Mouse (Mus musculus) forebrain, embryonic 13.5 days (tissue): ENCODE data around the gene Dbp. TPM values are rescaled to one million over a fixed set of nuclear protein-coding genes. Genes with fewer than 3 reads are reported as not detected.

Experiments used
- ATAC-seq: fragments of 200-750 bp; cut with Nextera tagmentation; 2 replicates; pipeline ENCODE4 v1.8.0; 2017
- H3K27ac ChIP-seq: fragments of 300-500 bp; sonication (generic); 2 replicates; pipeline ENCODE4 v1.5.1; 2015; ENCODE audit warnings: inconsistent platforms, mild to moderate bottlenecking, moderate library complexity
- H3K27me3 ChIP-seq: fragments of 300-500 bp; sonication (generic); 2 replicates; pipeline ENCODE4 v1.6.1; 2015; ENCODE audit warnings: mild to moderate bottlenecking, inconsistent platforms
- H3K36me3 ChIP-seq: fragments of 300-500 bp; sonication (generic); 2 replicates; pipeline ENCODE4 v1.6.1; 2015; ENCODE audit warnings: mild to moderate bottlenecking, inconsistent platforms; ENCODE audit not compliant: poor library complexity, severe bottlenecking
- H3K4me1 ChIP-seq: fragments of 300-500 bp; sonication (generic); 2 replicates; pipeline ENCODE4 v1.6.1; 2015; ENCODE audit warnings: inconsistent platforms
- H3K4me2 ChIP-seq: fragments of 300-500 bp; sonication (generic); 2 replicates; pipeline ENCODE4 v1.6.1; 2015; ENCODE audit warnings: inconsistent platforms, mild to moderate bottlenecking, moderate library complexity
- H3K4me3 ChIP-seq: fragments of 300-500 bp; sonication (generic); 2 replicates; pipeline ENCODE4 v1.5.1; 2015; ENCODE audit warnings: mild to moderate bottlenecking, inconsistent platforms
- H3K9ac ChIP-seq: fragments of 300-500 bp; sonication (generic); 2 replicates; pipeline ENCODE4 v1.6.1; 2015; ENCODE audit warnings: mild to moderate bottlenecking, inconsistent platforms
- H3K9me3 ChIP-seq: fragments of 300-500 bp; sonication (generic); replicated peaks from 2 replicates; pipeline ENCODE4 v1.6.1; 2016; ENCODE audit warnings: inconsistent platforms
- WGBS: fragments of 180-500 bp; shearing (Covaris S2); methylation state at CpG from one replicate; pipeline ENCODE4 v1.1.7; 2015; 5-methylcytosine and 5-hydroxymethylcytosine counted together
- polyA plus RNA-seq: library from polyadenylated mRNA; unstranded; fragments of >200 nt; fragmentation: Nextera tagmentation; extraction: Ambion mirVana; gene quantifications from 2 replicates; pipeline ENCODE4 v1.2.1, GENCODE M21; 2015

Gene Dbp
- polyA plus RNA-seq, 1 experiment from 2014 or later = 2.5 TPM

GRCm38 (mm10) chr7:45707375-45707967 is 2.6 kb downstream of the Dbp start:
- peak overlapping the region; percentile 57 for H3K4me3 ChIP-seq
- peak overlapping the region; percentile 57 for H3K9ac ChIP-seq
- no peaks in the 10 kb centered on the region for H3K27me3 ChIP-seq
- no peaks in the 10 kb centered on the region for H3K9me3 ChIP-seq
- peak overlapping the region; percentile 99 for H3K4me2 ChIP-seq
- under 1% methylated on average over 27 of the region's 27 CpGs for WGBS
- peaks cover 29% of the 10 kb centered on the region for H3K36me3 ChIP-seq
- no peak for ATAC-seq
- H3K27ac ChIP-seq = peak overlapping the region; percentile 75
- peaks cover 72% of the 10 kb centered on the region for H3K4me1 ChIP-seq

GRCm38 (mm10) chr7:45708221-45708761 is 3.4 kb downstream of the Dbp start:
- 59% methylated on average over 13 of the region's 13 CpGs for WGBS
- Histone ChIP-seq H3K36me3 (peaks cover 37% of the 10 kb centered on the region), H3K9ac (peak overlapping the region; percentile 6), H3K9me3 (no peaks in the 10 kb centered on the region), H3K4me2 (peak overlapping the region; percentile 99), H3K27ac (peak overlapping the region; percentile 59), H3K4me3 (no peak overlapping the region), H3K27me3 (no peaks in the 10 kb centered on the region), H3K4me1 (peaks cover 68% of the 10 kb centered on the region)
- ATAC-seq = no peak

GRCm38 (mm10) chr7:45709036-45709435 is 4.1 kb downstream of the Dbp start:
- ATAC-seq = 0 out of 2 replicates have a peak, but pooled peaks have one; percentile 3

GRCm38 (mm10) chr7:45709677-45710355 is 4.9 kb downstream of the Dbp start:
- peak overlapping the region; percentile 65 for H3K27ac ChIP-seq
- H3K36me3 ChIP-seq = peaks cover 40% of the 10 kb centered on the region
- no peaks in the 10 kb centered on the region for H3K9me3 ChIP-seq
- H3K27me3 ChIP-seq = no peaks in the 10 kb centered on the region
- ATAC-seq = no peak
- H3K4me2 ChIP-seq = peak overlapping the region; percentile 99; the same call in 1 of the 2 replicates
- peak overlapping the region; percentile 26; the same call in 1 of the 2 replicates for H3K9ac ChIP-seq
- no peak overlapping the region for H3K4me3 ChIP-seq
- H3K4me1 ChIP-seq = peaks cover 66% of the 10 kb centered on the region
- 77% methylated on average over 14 of the region's 14 CpGs for WGBS

More at GRCm38 (mm10) chr7:45709036-45709435, 4.1 kb downstream of the Dbp start:
- WGBS = 49% methylated on average over 6 of the region's 6 CpGs
- Histone ChIP-seq H3K36me3 (peaks cover 40% of the 10 kb centered on the region), H3K4me2 (peak overlapping the region; percentile 99; the same call in 1 of the 2 replicates), H3K27ac (peak overlapping the region; percentile 65), H3K4me1 (peaks cover 62% of the 10 kb centered on the region), H3K9me3 (no peaks in the 10 kb centered on the region), H3K27me3 (no peaks in the 10 kb centered on the region), H3K4me3 (no peak overlapping the region), H3K9ac (no peak overlapping the region)

- H3K27ac ChIP-seq = peak overlapping the region; percentile 65; the same call in 1 of the 2 replicates
- 94% methylated on average over 20 of the region's 20 CpGs for WGBS
- no peaks in the 10 kb centered on the region for H3K27me3 ChIP-seq
- no peak overlapping the region for H3K4me3 ChIP-seq
- no peak overlapping the region for H3K9ac ChIP-seq
- H3K4me2 ChIP-seq = no peak overlapping the region
- no peaks in the 10 kb centered on the region for H3K9me3 ChIP-seq
- peaks cover 63% of the 10 kb centered on the region for H3K4me1 ChIP-seq
- no peak for ATAC-seq
- H3K36me3 ChIP-seq = peaks cover 40% of the 10 kb centered on the region
These were observed 5.7 kb downstream of the Dbp start for GRCm38 (mm10) chr7:45710477-45711191.

GRCm38 (mm10) chr7:45711316-45712021 is 6.6 kb downstream of the Dbp start:
- H3K36me3 ChIP-seq = peaks cover 40% of the 10 kb centered on the region
- H3K27me3 ChIP-seq = no peaks in the 10 kb centered on the region
- no peak overlapping the region for H3K9ac ChIP-seq
- WGBS = 93% methylated on average over 24 of the region's 24 CpGs
- no peak overlapping the region for H3K27ac ChIP-seq
- no peak overlapping the region for H3K4me3 ChIP-seq
- H3K9me3 ChIP-seq = no peaks in the 10 kb centered on the region
- no peak overlapping the region for H3K4me2 ChIP-seq
- no peak for ATAC-seq
- H3K4me1 ChIP-seq = peaks cover 63% of the 10 kb centered on the region

DNA sequence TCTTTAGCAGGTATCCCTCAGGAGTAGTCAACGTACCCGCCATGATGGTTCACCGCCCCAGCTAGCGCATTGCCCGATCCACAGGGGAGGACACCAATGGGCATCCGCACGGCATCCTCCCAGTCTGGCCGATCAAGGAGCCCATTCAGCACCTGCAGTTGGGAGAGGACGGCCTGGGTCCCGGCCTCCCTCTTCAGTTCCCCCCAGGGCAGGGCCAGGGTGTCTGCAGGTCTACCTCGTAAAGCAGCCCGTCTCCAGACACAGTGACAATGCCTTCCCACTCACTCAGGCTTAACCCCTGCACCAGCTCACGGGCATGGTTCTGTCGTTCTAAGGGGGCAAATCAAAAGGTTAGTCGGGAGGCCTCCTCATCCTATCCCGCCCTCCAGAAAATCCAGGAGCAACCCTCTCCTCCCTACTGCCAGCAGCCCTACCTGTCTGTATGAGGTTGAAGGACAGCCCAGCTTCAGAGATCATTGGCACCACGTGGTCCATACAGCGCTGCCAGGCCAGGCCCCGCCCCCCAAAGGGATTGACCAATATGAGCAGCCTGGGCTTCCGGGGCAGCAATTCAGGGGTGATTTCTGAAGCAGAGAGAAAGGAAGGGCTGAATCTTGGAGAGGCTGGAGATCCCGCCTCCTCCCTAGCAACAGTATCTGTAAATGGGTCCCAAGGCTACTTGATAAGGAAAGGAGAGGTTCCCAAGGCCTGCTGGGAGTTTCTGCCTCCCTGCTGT is 7.3 kb downstream of the Dbp start:
- no peak for ATAC-seq
- Histone ChIP-seq H3K27ac (no peak overlapping the region), H3K36me3 (peaks cover 40% of the 10 kb centered on the region), H3K4me1 (peaks cover 63% of the 10 kb centered on the region), H3K9ac (no peak overlapping the region), H3K9me3 (no peaks in the 10 kb centered on the region), H3K27me3 (no peaks in the 10 kb centered on the region), H3K4me2 (no peak overlapping the region), H3K4me3 (no peak overlapping the region)
- 88% methylated on average over 21 of the region's 21 CpGs for WGBS

DNA sequence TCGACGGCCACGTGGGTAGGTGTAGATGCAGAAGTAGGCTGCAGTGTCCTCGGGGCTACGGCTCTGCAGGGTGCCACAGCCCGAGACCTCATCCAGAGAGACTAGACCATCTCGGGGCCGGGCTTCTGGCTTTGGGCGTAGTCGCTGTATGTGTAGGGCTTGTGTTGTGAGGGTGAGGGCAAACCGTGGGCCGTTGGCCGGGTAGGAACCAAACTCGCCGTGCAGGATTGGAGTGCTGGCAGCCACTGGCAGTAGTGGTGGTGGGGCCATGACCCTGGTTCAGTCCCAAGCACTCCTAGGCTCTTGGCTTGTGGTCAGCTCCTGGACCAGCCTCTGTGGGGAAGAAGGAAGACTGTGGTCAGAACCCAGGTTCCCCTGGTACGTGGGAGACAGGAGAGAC is 8.5 kb downstream of the Dbp start:
- no peak for ATAC-seq
- Histone ChIP-seq H3K4me2 (no peak overlapping the region), H3K4me3 (no peak overlapping the region), H3K27me3 (no peaks in the 10 kb centered on the region), H3K9me3 (no peaks in the 10 kb centered on the region), H3K9ac (peak overlapping the region; percentile 4; the same call in 1 of the 2 replicates), H3K27ac (no peak overlapping the region), H3K4me1 (peaks cover 52% of the 10 kb centered on the region), H3K36me3 (peaks cover 40% of the 10 kb centered on the region)
- 93% methylated on average over 16 of the region's 16 CpGs for WGBS

DNA sequence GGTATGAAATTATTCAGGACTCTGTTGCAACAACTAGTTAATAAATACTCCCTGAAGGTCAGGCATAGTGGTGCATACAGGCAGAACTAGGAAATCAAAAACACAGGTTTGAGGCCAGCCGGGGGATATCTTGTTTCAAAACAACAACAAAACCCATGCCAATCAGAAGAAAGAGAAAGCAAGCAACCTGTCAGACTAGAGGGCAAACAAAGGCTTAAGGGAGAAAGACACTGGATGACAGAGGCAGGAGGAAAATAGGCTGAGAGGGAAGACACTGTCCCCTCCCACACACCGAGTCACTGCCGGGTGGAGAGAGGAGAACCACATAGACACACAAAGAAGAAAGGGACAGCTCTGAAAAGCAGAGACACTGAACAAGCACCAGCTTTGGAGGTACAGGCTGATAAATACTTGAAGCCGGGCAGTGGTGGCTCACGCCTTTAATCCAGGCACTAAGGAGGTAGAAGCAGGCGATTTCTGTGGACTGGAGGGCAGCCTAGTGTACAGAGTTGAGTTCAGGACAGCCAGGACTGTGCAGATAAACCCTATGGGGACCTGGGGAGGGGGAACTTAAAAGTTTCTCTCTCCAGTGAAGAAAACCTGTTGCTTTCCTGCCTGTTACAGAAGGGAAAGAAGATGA is 9.1 kb downstream of the Dbp start:
- 82% methylated on average over 6 of the region's 6 CpGs for WGBS
- Histone ChIP-seq H3K9ac (no peak overlapping the region), H3K4me2 (peak overlapping the region; percentile 96), H3K4me1 (peaks cover 52% of the 10 kb centered on the region), H3K9me3 (no peaks in the 10 kb centered on the region), H3K27ac (no peak overlapping the region), H3K27me3 (no peaks in the 10 kb centered on the region), H3K4me3 (peak overlapping the region; percentile 69), H3K36me3 (peaks cover 40% of the 10 kb centered on the region)
- ATAC-seq = no peak

- Histone ChIP-seq H3K27me3 (no peaks in the 10 kb centered on the region), H3K4me2 (peak overlapping the region; percentile 96), H3K9ac (peak overlapping the region; percentile 79), H3K4me1 (peaks cover 52% of the 10 kb centered on the region), H3K27ac (peak overlapping the region; percentile 51), H3K36me3 (peaks cover 46% of the 10 kb centered on the region), H3K9me3 (no peaks in the 10 kb centered on the region), H3K4me3 (peak overlapping the region; percentile 69)
- 10% methylated on average over 14 of the region's 14 CpGs for WGBS
- ATAC-seq = peak; percentile 44
These were observed 9.8 kb downstream of the Dbp start for GRCm38 (mm10) chr7:45714630-45715089.
